Mouse (Mus musculus): Measurements from ENCODE around the gene Trim47. TPM values are rescaled to one million over a fixed set of nuclear protein-coding genes. Genes with fewer than 3 reads are reported as not detected.

Trim47 gene
- polyA plus RNA-seq, 1 experiment = 27.6 TPM

- H3K27ac ChIP-seq (ENCODE audit: control insufficient read depth, insufficient read depth, low read length) = no peak overlapping the region
- no peak overlapping the region for H3K4me3 ChIP-seq (ENCODE audit: control insufficient read depth, insufficient read depth, low read length)
- TF ChIP-seq POLR2A (IDR thresholded peaks at IDR 0.05; ENCODE audit: control insufficient read depth, extremely low read depth, insufficient read depth, low read length, poor library complexity) (no peak), CTCF (IDR thresholded peaks at IDR 0.05; ENCODE audit: borderline replicate concordance, control insufficient read depth, extremely low read depth, insufficient read depth, low read length, poor library complexity) (no peak)
- 95% methylated on average over 6 of the region's 6 CpGs for WGBS
- no peaks in the 10 kb centered on the region for H3K36me3 ChIP-seq (ENCODE audit: control insufficient read depth, insufficient read depth, low read length)
- no peaks in the 10 kb centered on the region for H3K27me3 ChIP-seq (ENCODE audit: control insufficient read depth, insufficient read depth, low read length)
- no peak for DNase-seq
- H3K4me1 ChIP-seq (replicated peaks; ENCODE audit: control insufficient read depth, insufficient read depth, low read length) = peaks cover 5% of the 10 kb centered on the region
Measured at GRCm38 (mm10) chr11:116091591-116091990, 35.4 kb downstream of the Trim47 start.

GRCm38 (mm10) chr11:116089545-116089944, 37.5 kb downstream of the Trim47 start:
- Histone ChIP-seq H3K36me3 (ENCODE audit: control insufficient read depth, insufficient read depth, low read length) (no peaks in the 10 kb centered on the region), H3K4me1 (replicated peaks; ENCODE audit: control insufficient read depth, insufficient read depth, low read length) (peaks cover 9% of the 10 kb centered on the region), H3K4me3 (ENCODE audit: control insufficient read depth, insufficient read depth, low read length) (no peak overlapping the region), H3K27ac (ENCODE audit: control insufficient read depth, insufficient read depth, low read length) (no peak overlapping the region), H3K27me3 (ENCODE audit: control insufficient read depth, insufficient read depth, low read length) (no peaks in the 10 kb centered on the region)
- DNase-seq = no peak
- TF ChIP-seq CTCF (IDR thresholded peaks at IDR 0.05; ENCODE audit: borderline replicate concordance, control insufficient read depth, extremely low read depth, insufficient read depth, low read length, poor library complexity) = no peak
- no peak for TF ChIP-seq POLR2A (IDR thresholded peaks at IDR 0.05; ENCODE audit: control insufficient read depth, extremely low read depth, insufficient read depth, low read length, poor library complexity)
- 95% methylated on average over 6 of the region's 6 CpGs for WGBS

GRCm38 (mm10) chr11:116088741-116089394, 38.1 kb downstream of the Trim47 start:
- DNase-seq = no peak
- H3K27ac ChIP-seq (ENCODE audit: control insufficient read depth, insufficient read depth, low read length) = no peak overlapping the region

GRCm38 (mm10) chr11:116088188-116088587, 38.8 kb downstream of the Trim47 start:
- Histone ChIP-seq H3K4me3 (ENCODE audit: control insufficient read depth, insufficient read depth, low read length) (no peak overlapping the region), H3K27ac (ENCODE audit: control insufficient read depth, insufficient read depth, low read length) (no peak overlapping the region), H3K36me3 (ENCODE audit: control insufficient read depth, insufficient read depth, low read length) (peaks cover 5% of the 10 kb centered on the region), H3K4me1 (replicated peaks; ENCODE audit: control insufficient read depth, insufficient read depth, low read length) (peaks cover 9% of the 10 kb centered on the region), H3K27me3 (ENCODE audit: control insufficient read depth, insufficient read depth, low read length) (no peaks in the 10 kb centered on the region)
- no peak for DNase-seq
- no peak for TF ChIP-seq CTCF (IDR thresholded peaks at IDR 0.05; ENCODE audit: borderline replicate concordance, control insufficient read depth, extremely low read depth, insufficient read depth, low read length, poor library complexity)
- no peak for TF ChIP-seq POLR2A (IDR thresholded peaks at IDR 0.05; ENCODE audit: control insufficient read depth, extremely low read depth, insufficient read depth, low read length, poor library complexity)
- 89% methylated on average over 8 of the region's 8 CpGs for WGBS

More at GRCm38 (mm10) chr11:116088741-116089394, 38.1 kb downstream of the Trim47 start:
- Histone ChIP-seq H3K36me3 (ENCODE audit: control insufficient read depth, insufficient read depth, low read length) (no peaks in the 10 kb centered on the region), H3K4me3 (ENCODE audit: control insufficient read depth, insufficient read depth, low read length) (no peak overlapping the region), H3K4me1 (replicated peaks; ENCODE audit: control insufficient read depth, insufficient read depth, low read length) (peaks cover 9% of the 10 kb centered on the region), H3K27me3 (ENCODE audit: control insufficient read depth, insufficient read depth, low read length) (no peaks in the 10 kb centered on the region)
- TF ChIP-seq CTCF (IDR thresholded peaks at IDR 0.05; ENCODE audit: borderline replicate concordance, control insufficient read depth, extremely low read depth, insufficient read depth, low read length, poor library complexity) (no peak), POLR2A (IDR thresholded peaks at IDR 0.05; ENCODE audit: control insufficient read depth, extremely low read depth, insufficient read depth, low read length, poor library complexity) (no peak)
- WGBS = 61% methylated on average over 11 of the region's 11 CpGs

- 1% methylated on average over 31 of the region's 31 CpGs for WGBS
- peak; percentile 92 for DNase-seq
- Histone ChIP-seq H3K36me3 (ENCODE audit: control insufficient read depth, insufficient read depth, low read length) (peaks cover 9% of the 10 kb centered on the region), H3K27me3 (ENCODE audit: control insufficient read depth, insufficient read depth, low read length) (no peaks in the 10 kb centered on the region), H3K4me1 (replicated peaks; ENCODE audit: control insufficient read depth, insufficient read depth, low read length) (peaks cover 9% of the 10 kb centered on the region), H3K27ac (ENCODE audit: control insufficient read depth, insufficient read depth, low read length) (peak overlapping the region; percentile 74), H3K4me3 (ENCODE audit: control insufficient read depth, insufficient read depth, low read length) (peak overlapping the region; percentile 61)
- TF ChIP-seq CTCF (IDR thresholded peaks at IDR 0.05; ENCODE audit: borderline replicate concordance, control insufficient read depth, extremely low read depth, insufficient read depth, low read length, poor library complexity) = peak; percentile 87
- 0 out of 2 replicates have a peak, but pooled peaks have one; percentile 26 for TF ChIP-seq POLR2A (IDR thresholded peaks at IDR 0.05; ENCODE audit: control insufficient read depth, extremely low read depth, insufficient read depth, low read length, poor library complexity)
Measured at GRCm38 (mm10) chr11:116087194-116088130, 39.5 kb downstream of the Trim47 start.

Data from thymus, adult 2 months (tissue).